Mouse (Mus musculus) hindbrain, embryonic 13.5 days (tissue): Measurements from ENCODE around the gene 0610009B22Rik. TPM values are rescaled to one million over a fixed set of nuclear protein-coding genes. Genes with fewer than 3 reads are reported as not detected.
"Not testable (repeated sequence)": the region's sequence is repeated elsewhere in the genome, so short reads cannot be mapped to it uniquely, and the experiment has no call there.

Experiments
- ATAC-seq: fragments of 200-750 bp; cut with Nextera tagmentation; 2 replicates; pipeline ENCODE4 v1.8.0; 2017; ENCODE audit warnings: moderate TSS enrichment; ENCODE audit not compliant: low FRiP score
- H3K27ac ChIP-seq: fragments of 300-500 bp; sonication (generic); 2 replicates; pipeline ENCODE4 v1.5.1; 2015; ENCODE audit warnings: inconsistent platforms, mild to moderate bottlenecking, moderate library complexity
- H3K27me3 ChIP-seq: fragments of 300-500 bp; sonication (generic); 2 replicates; pipeline ENCODE4 v1.6.1; 2015; ENCODE audit warnings: mild to moderate bottlenecking, inconsistent platforms
- H3K36me3 ChIP-seq: fragments of 300-500 bp; sonication (generic); 2 replicates; pipeline ENCODE4 v1.6.1; 2015; ENCODE audit warnings: mild to moderate bottlenecking, inconsistent platforms
- H3K4me1 ChIP-seq: fragments of 300-500 bp; sonication (generic); replicated peaks from 2 replicates; pipeline ENCODE4 v1.6.1; 2015; ENCODE audit warnings: inconsistent platforms
- H3K4me2 ChIP-seq: fragments of 300-500 bp; sonication (generic); 2 replicates; pipeline ENCODE4 v1.6.1; 2015; ENCODE audit warnings: inconsistent platforms, mild to moderate bottlenecking, moderate library complexity
- H3K4me3 ChIP-seq: fragments of 300-500 bp; sonication (generic); 2 replicates; pipeline ENCODE4 v1.5.1; 2015; ENCODE audit warnings: mild to moderate bottlenecking, inconsistent platforms
- H3K9ac ChIP-seq: fragments of 300-500 bp; sonication (generic); 2 replicates; pipeline ENCODE4 v1.6.1; 2015; ENCODE audit warnings: mild to moderate bottlenecking, inconsistent platforms
- H3K9me3 ChIP-seq: fragments of 300-500 bp; sonication (generic); 2 replicates; pipeline ENCODE4 v1.6.1; 2016; ENCODE audit warnings: inconsistent platforms
- WGBS: fragments of 180-500 bp; shearing (Covaris S2); methylation state at CpG from one replicate; pipeline ENCODE4 v1.1.7; 2015; 5-methylcytosine and 5-hydroxymethylcytosine counted together
- polyA plus RNA-seq: library from polyadenylated mRNA; unstranded; fragments of >200 nt; fragmentation: Nextera tagmentation; extraction: Ambion mirVana; gene quantifications from 2 replicates; pipeline ENCODE4 v1.2.1, GENCODE M21; 2015

The 0610009B22Rik gene
- polyA plus RNA-seq = 118 and 121 TPM in 2 replicates

DNA sequence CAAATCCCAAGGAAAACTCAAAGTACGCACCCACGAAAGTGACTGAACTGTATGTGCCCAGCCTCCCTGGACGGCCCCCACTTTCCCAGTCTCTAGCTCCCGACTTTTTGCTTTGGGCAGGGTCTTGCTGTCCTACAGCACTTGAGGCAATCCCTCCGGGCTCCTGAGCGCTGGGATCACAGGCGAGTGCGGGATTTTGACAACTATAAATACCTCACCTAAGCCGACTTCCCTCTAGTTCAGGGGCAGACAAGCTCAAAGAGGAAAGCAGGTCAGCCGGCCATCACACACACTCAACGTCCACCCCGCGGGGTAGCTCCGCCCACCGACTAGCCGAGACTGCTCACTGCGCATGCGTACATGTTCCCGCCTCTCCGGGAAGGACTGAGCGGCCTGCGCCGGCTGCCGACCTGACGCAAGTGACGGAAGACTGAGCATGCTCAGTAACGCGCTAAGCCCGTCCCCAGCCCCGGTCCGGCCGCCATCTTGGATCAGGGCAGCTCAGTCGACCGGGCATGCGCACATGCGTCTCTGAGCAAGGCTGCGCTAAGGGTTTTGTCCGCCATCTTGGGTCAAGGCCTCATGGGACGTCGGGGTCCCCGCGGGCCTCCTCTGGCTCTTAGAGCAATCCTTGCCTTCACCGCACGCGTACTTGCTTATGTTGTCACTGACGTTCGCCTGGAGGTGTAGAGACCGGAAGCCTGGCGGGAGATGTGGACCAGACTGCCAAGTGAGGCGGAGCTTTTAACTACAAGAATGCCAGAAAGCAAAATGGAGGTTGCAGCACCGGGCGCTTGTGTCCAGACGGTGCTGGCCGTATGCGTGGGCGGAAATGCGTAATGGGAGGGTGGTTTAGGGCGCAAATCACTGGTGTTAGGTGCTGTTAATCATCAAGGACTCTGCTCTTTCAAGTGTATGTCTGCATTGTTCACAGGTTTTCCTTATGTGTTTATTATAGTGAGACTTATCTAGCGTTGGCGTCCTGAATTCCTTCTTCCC lies at the start of gene 0610009B22Rik:
Gene 0610009B22Rik, minus strand, starts transcription at position 545 of the 999 bp plus-strand sequence.
- H3K9ac ChIP-seq = peak within 1 kb of the TSS; percentile 84
- H3K27ac ChIP-seq = peak within 1 kb of the TSS; percentile 99
- ATAC-seq = peak; percentile 99
- H3K27me3 ChIP-seq = no peaks in the 10 kb centered on the region
- H3K36me3 ChIP-seq = peaks cover 18% of the 10 kb centered on the region
- peaks cover 17% of the 10 kb centered on the region for H3K4me1 ChIP-seq
- H3K4me3 ChIP-seq = peak within 1 kb of the TSS; percentile 69
- H3K4me2 ChIP-seq = peak within 1 kb of the TSS; percentile 83
- WGBS = under 1% methylated on average over 60 of the region's 60 CpGs
- no peaks in the 10 kb centered on the region for H3K9me3 ChIP-seq

DNA sequence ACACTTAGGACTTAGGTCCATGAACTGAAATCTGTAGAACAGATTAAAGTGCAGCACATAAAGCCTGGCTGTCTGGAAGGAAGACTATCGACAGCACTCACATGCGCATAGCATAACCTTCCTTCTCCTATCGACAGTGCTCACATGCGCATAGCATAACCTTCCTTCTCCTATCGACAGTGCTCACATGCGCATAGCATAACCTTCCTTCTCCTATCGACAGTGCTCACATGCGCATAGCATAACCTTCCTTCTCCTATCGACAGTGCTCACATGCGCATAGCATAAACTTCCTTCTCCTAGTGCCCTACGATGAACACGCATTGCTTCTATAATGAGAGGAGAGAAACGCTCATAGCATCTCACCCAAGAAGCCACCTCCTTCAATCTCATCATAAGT lies 45.5 kb upstream of the 0610009B22Rik start:
- not testable (repeated sequence) for H3K4me1 ChIP-seq, H3K4me2 ChIP-seq, H3K4me3 ChIP-seq, H3K9me3 ChIP-seq, H3K9ac ChIP-seq, ATAC-seq, H3K27ac ChIP-seq, H3K27me3 ChIP-seq
- WGBS = 98% methylated on average over 13 of the region's 13 CpGs
- peaks cover 53% of the 10 kb centered on the region for H3K36me3 ChIP-seq

DNA sequence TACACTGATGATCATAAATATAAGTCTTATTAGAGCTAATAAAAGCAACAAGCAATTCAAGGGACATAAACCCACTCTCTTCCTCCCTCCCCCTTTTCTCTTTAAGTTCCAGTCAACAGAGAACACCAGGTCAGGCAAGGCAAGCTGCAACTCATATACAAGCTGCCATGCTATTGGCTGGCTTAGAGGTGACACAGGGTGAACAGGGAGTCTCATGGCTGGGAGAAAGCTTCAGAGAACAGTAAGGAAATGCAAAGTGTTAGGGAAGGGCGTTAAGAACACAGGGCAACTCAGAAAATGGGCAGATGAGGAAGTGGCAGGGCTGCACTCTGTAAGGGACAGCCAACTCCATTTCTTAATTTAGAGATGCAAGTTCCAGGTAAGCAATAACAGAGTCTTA lies 44.2 kb upstream of the 0610009B22Rik start:
- no peak for ATAC-seq
- H3K9ac ChIP-seq = no peak overlapping the region
- 77% methylated on average over 1 of the region's 1 CpGs for WGBS
- no peak overlapping the region for H3K4me3 ChIP-seq
- H3K27me3 ChIP-seq = no peaks in the 10 kb centered on the region
- no peak overlapping the region for H3K27ac ChIP-seq
- H3K4me2 ChIP-seq = no peak overlapping the region
- H3K9me3 ChIP-seq = no peaks in the 10 kb centered on the region
- peaks cover 52% of the 10 kb centered on the region for H3K36me3 ChIP-seq
- H3K4me1 ChIP-seq = no peaks in the 10 kb centered on the region

DNA sequence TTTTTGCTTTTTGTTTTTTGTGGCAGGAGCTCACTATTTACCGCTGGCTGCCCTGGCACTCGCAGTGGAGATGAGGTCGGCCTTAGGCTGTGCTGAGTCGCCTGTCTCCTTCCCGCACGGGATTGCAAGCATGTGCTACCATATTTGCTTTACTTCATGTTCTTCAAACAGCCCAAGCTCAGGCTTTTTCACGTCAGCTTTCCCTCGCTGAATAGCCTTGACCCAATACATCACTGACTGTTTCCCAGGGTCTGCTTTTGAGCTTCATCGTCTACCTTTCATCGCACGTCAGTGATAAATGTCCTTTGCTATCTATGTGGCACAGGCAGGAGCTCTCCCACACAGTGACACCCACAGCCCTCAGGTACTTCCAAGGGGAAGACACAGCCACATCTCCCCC lies 32.4 kb upstream of the 0610009B22Rik start:
- WGBS = 91% methylated on average over 11 of the region's 11 CpGs
- Histone ChIP-seq H3K9ac (no peak overlapping the region), H3K27me3 (no peaks in the 10 kb centered on the region), H3K36me3 (peaks cover 86% of the 10 kb centered on the region), H3K4me1 (no peaks in the 10 kb centered on the region), H3K9me3 (no peaks in the 10 kb centered on the region), H3K27ac (no peak overlapping the region), H3K4me3 (no peak overlapping the region), H3K4me2 (no peak overlapping the region)
- ATAC-seq = no peak

DNA sequence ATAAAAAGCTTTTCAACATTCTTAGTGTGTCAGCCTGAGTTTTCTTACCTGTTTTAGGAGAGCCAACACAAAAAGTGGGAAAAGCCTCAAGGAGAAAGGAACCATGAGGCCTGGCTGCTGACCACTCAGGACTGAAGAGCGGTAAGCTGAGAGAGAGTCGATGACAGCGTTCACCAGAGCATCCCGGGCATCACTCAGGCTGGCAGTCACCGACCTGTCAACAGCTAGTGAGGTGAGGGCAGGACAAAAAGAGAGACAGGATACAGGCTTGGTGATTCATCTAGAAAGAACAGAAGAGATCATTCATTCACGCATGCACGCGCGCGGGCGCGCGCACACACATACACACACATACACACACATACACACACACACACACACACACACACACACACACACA lies 18.4 kb upstream of the 0610009B22Rik start:
- H3K4me3 ChIP-seq = no peak overlapping the region
- no peaks in the 10 kb centered on the region for H3K27me3 ChIP-seq
- H3K4me1 ChIP-seq = no peaks in the 10 kb centered on the region
- H3K9ac ChIP-seq = no peak overlapping the region
- H3K4me2 ChIP-seq = no peak overlapping the region
- WGBS = 93% methylated on average over 13 of the region's 13 CpGs
- no peak for ATAC-seq
- H3K36me3 ChIP-seq = peaks cover 89% of the 10 kb centered on the region
- no peak overlapping the region for H3K27ac ChIP-seq
- H3K9me3 ChIP-seq = no peaks in the 10 kb centered on the region

DNA sequence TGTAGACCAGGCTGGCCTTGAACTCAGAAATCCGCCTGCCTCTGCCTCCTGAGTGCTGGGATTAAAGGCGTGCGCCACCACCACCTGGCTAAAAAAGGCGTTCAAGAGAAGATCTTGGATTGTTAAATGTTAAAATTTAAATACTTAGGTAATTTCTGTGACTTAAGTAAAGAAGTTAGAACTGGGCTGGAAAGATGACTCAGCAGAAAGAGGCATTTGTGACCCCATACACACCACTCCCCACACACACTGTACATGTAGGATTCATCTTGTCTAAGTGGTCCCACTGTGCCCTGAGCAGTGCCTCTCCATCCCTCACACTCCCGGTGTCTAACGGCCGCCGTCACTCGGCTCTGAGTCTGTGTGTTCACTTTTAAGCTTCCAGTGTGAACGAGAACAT lies 17.8 kb upstream of the 0610009B22Rik start:
- H3K4me3 ChIP-seq = no peak overlapping the region
- H3K27ac ChIP-seq = no peak overlapping the region
- H3K4me2 ChIP-seq = no peak overlapping the region
- no peak for ATAC-seq
- H3K9me3 ChIP-seq = no peaks in the 10 kb centered on the region
- H3K9ac ChIP-seq = no peak overlapping the region
- peaks cover 88% of the 10 kb centered on the region for H3K36me3 ChIP-seq
- 97% methylated on average over 10 of the region's 10 CpGs for WGBS
- no peaks in the 10 kb centered on the region for H3K4me1 ChIP-seq
- H3K27me3 ChIP-seq = no peaks in the 10 kb centered on the region

DNA sequence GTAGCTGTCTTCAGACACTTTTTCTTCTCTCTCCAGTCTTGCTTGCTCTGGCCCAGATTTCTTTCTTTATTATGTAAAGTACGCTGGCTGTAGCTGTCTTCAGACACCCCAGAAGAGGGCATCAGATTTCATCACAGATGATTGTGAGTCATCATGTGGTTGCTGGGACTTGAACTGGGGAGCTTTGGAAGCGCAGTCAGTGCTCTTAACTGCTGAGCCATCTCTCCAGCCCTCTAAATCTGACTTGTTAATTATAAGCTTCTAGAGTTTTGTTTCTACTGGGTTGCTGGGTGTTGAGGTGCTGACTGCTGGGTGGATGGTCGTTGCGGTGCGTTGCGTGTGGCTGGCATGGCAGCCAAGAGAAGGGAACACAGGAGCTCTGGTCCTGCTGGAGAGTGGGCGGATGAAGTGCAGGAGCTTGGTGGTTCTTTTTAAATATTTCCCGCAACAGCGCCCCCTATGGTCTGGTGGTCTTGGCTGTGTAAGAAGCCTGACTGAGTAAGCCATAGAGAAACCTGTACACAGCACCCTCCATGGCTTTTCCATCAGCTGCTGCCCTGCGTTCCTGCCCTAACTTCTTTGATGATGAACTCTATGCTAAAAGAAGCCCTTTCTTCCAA lies 14.8 kb upstream of the 0610009B22Rik start:
- Histone ChIP-seq H3K4me3 (no peak overlapping the region), H3K9me3 (no peaks in the 10 kb centered on the region), H3K36me3 (peaks cover 93% of the 10 kb centered on the region), H3K4me2 (no peak overlapping the region), H3K27me3 (no peaks in the 10 kb centered on the region), H3K9ac (no peak overlapping the region), H3K4me1 (no peaks in the 10 kb centered on the region), H3K27ac (no peak overlapping the region)
- 66% methylated on average over 10 of the region's 10 CpGs for WGBS
- no peak for ATAC-seq

DNA sequence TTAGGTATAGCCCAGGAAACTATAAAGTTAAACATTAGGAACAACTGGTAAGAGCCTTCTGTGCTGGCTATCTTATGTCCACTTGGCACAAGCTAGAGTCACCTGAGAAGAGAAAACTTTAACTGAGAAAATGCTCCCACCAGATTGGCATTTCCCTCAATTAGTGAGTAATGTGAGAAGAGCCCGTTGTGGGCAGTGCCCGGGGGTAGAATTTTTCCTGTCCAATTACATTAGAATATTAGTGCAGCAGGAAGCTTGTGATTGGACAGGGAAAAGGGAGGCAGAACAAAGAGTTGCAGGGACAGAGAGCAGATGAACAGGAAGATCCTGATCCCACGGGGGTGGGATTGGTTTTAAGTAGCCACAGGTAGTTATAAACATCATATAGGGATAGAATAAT lies 14.2 kb upstream of the 0610009B22Rik start:
- no peak overlapping the region for H3K4me2 ChIP-seq
- H3K4me1 ChIP-seq = no peaks in the 10 kb centered on the region
- WGBS = 86% methylated on average over 3 of the region's 3 CpGs
- no peaks in the 10 kb centered on the region for H3K9me3 ChIP-seq
- H3K4me3 ChIP-seq = no peak overlapping the region
- H3K27ac ChIP-seq = no peak overlapping the region
- no peaks in the 10 kb centered on the region for H3K27me3 ChIP-seq
- H3K9ac ChIP-seq = no peak overlapping the region
- H3K36me3 ChIP-seq = peaks cover 93% of the 10 kb centered on the region
- no peak for ATAC-seq

DNA sequence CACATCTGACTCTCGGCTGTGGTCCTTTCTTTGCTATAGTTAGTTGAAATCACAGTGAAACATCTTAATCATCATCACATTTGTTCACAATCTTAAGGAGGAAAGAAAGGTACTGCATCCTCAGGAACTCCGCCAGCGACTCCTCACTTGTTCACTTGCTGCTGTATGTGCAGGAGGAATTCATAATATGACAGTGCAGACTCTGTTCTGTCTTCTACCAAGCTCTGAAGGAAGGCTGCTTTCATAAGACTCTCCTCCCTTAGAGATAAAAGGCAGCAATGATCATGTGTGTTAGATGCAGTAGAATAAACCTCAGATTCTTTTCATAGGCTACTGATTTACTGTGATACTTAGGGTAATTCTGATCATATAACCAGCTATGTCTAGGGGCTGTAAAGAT lies 6.3 kb upstream of the 0610009B22Rik start:
- Histone ChIP-seq H3K36me3 (peaks cover 45% of the 10 kb centered on the region), H3K4me2 (no peak overlapping the region), H3K4me3 (no peak overlapping the region), H3K9ac (no peak overlapping the region), H3K4me1 (peaks cover 2% of the 10 kb centered on the region), H3K9me3 (no peaks in the 10 kb centered on the region), H3K27ac (no peak overlapping the region), H3K27me3 (no peaks in the 10 kb centered on the region)
- WGBS = 92% methylated on average over 3 of the region's 3 CpGs
- ATAC-seq = no peak

DNA sequence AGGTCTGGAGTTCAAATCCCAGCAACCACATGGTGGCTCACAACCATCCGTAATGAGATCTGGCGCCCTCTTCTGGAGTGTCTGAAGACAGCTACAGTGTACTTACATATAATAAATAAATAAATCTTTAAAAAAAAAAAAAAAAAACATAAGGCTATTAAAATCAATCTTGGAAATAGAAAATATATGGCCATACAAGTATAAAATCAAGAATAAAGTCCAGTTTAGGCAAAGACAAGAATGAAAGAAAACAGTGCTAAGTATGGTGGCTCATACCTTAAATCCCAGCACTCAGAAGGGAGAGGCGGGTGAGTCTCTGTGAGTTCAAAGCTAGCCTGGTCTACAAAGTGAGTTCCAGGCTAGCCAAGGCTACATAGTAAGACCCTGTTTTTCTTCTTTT lies 1.9 kb upstream of the 0610009B22Rik start:
- ATAC-seq, H3K9ac ChIP-seq, H3K27me3 ChIP-seq, H3K4me2 ChIP-seq, H3K27ac ChIP-seq, H3K4me3 ChIP-seq, H3K9me3 ChIP-seq: not testable (repeated sequence)
- H3K36me3 ChIP-seq = peaks cover 16% of the 10 kb centered on the region
- WGBS = 76% methylated on average over 3 of the region's 3 CpGs
- H3K4me1 ChIP-seq = peaks cover 17% of the 10 kb centered on the region

DNA sequence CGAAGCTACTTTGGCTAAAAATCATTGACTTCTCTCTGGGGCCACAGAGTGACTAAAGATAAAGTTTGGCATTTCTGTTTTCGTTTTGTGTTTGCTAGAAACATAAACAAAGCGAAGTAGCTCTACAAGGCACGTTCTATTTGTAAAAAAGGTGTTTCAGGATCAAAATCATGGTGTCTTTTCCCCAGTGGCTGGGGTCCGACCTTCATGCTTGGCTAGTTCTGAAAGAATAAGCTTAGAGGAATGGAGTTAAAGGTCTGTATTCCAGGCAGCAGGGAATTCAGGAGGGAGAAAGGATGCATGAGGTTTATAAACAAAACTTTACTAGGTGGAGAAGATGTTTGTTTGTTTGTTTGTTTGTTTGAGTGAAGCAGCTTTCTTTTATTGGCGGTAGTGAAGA lies 669 bp upstream of the 0610009B22Rik start:
- H3K27ac ChIP-seq = peak overlapping the region; percentile 99
- H3K9ac ChIP-seq = peak overlapping the region; percentile 79
- peaks cover 18% of the 10 kb centered on the region for H3K36me3 ChIP-seq
- H3K27me3 ChIP-seq = no peaks in the 10 kb centered on the region
- WGBS = 25% methylated on average over 6 of the region's 6 CpGs
- H3K4me3 ChIP-seq = peak overlapping the region; percentile 69
- H3K4me2 ChIP-seq = peak overlapping the region; percentile 65
- ATAC-seq = no peak
- H3K9me3 ChIP-seq = no peaks in the 10 kb centered on the region
- peaks cover 17% of the 10 kb centered on the region for H3K4me1 ChIP-seq

DNA sequence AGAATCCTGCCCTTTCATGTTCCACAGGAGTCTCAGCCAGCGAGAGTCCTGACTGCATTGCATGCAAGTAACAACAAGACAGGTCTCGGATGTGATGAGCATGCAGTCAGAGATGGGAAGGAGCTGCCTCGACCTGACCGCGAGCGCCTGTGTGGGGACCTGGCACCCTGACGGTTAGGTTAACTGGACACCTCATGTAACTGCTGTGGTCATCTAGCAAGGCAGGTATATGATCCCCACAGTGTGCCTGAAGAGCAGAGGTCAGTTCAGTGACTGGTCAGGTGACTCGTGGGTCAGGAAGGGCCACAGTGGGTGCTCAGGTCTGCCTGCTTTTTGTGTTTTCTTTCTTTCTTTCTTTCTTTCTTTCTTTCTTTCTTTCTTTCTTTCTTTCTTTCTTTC lies 6.7 kb downstream of the 0610009B22Rik start:
- no peak for ATAC-seq
- H3K36me3 ChIP-seq = peaks cover 12% of the 10 kb centered on the region
- no peaks in the 10 kb centered on the region for H3K4me1 ChIP-seq
- H3K27ac ChIP-seq = no peak overlapping the region
- H3K9ac ChIP-seq = no peak overlapping the region
- H3K4me2 ChIP-seq = no peak overlapping the region
- no peak overlapping the region for H3K4me3 ChIP-seq
- 43% methylated on average over 8 of the region's 8 CpGs for WGBS
- H3K9me3 ChIP-seq = no peaks in the 10 kb centered on the region
- H3K27me3 ChIP-seq = 0 out of 2 replicates have a peak, but pooled peaks cover 2% of the 10 kb centered on the region
